Mouse (Mus musculus): ENCODE data around the gene Sufu.
A peak's percentile ranks its signal among the peaks of the same experiment; 100 is the strongest.

Gene Sufu

DNA sequence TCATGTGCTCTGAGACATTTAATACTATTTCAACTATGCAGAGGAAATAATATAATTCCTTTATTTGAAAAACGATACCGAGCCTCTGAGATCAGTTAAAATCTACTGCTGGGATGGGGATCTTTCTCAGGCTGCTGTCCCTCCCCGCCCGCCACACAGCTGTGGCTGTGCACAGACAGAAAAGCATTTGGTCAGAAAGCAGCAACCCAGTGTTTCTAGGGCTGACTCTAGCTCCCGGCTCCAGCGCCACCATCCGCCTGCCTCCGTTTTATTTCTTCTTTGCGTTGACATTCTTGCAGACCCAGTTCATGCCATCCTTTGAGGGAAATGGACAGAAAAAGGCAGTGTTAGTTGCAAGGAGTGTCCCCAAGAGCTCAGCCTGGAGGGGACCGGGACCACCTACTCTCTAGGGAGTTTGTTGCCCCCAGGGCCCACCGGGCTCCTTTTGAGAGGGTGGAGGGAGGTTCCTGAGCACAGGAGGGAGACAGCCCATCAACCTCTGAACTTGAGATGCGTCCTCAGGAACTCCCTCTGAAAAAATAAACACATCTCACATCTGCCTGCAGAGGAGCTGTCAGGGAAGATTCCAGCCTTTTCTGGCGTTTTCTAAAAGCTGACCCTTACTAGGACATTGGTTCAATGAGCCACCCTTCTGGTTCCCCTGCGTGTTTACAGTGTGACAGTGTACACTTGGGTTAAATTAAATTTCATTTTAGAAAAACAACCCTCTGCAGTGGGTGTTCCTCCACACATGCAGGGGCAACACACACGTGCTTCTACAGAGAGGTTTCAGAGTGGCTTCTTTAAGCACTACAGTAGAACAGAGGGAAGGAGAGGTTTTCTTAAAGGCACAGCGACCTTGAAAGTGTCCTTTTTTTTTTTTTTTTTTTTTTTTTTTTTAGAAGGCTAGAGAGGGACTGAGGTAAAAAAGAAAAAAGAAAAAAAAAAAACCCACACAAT lies 134.7 kb downstream of the Sufu start:
- DNase-seq (ENCODE audit: low read depth): peak; percentile 40

GRCm38 (mm10) chr19:46532031-46532688 lies 135.5 kb downstream of the Sufu start:
- peak; percentile 58 for DNase-seq (ENCODE audit: low read depth)

- no peak for DNase-seq (ENCODE audit: low read depth)
These were observed 136.4 kb downstream of the Sufu start for GRCm38 (mm10) chr19:46533066-46533465.

GRCm38 (mm10) chr19:46533525-46533924 lies 136.8 kb downstream of the Sufu start:
- no peak for DNase-seq (ENCODE audit: low read depth)

DNA sequence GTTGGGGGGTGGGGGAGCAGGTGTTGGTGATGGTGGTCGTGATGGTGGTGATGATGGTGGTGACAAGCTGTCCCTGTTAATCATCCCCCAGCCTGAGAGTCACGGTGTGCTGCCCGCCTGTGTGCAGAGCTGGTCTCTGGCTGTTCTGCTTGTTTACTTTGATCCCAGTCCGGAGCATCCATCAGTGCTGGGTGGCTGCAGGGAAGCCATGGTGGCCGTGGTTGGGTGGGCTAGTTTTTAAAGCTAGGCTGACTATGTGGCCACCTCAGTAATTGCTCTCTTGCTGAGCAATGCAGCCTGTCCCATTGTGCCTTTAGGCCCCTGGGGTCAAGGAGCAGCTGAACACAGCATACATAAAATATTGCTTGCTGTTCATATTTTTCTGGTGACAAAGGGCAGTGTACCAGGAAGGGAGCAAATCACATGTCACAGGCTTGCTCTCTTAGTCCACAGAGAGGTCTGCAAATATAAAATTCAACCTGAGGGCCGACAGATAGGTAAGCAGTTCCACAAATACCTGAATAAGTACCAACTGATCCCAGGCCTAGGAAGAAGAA lies 137.9 kb downstream of the Sufu start:
- DNase-seq (ENCODE audit: low read depth): no peak

DNA sequence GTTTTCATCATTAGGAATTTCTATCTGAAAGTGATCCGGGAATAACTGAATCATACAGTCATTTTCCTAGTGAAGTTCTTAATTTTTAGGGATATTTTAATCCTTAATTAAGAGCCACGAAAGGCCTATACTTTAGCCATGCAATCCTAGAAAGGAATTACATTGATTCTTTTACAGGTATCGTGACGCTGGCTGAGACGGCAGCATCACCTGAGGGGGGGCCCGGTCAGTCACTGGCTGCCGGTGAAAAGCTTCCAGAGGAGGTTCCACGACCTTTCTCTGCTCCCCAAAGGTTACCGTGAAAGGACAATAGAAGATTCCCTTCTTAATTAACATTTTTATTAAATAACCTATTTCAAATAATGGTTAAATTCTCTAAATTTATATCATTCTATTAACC lies 140.7 kb downstream of the Sufu start:
- no peak for DNase-seq (ENCODE audit: low read depth)

GRCm38 (mm10) chr19:46538213-46538612 lies 141.5 kb downstream of the Sufu start:
- DNase-seq (ENCODE audit: low read depth): peak; percentile 65

Measured in 416B (cell line).